Mouse (Mus musculus) neural tube, embryonic 14.5 days (tissue): ENCODE data around the gene Gm49333. TPM values are rescaled to one million over a fixed set of nuclear protein-coding genes. Genes with fewer than 3 reads are reported as not detected.

ENCODE experiments used
- ATAC-seq: fragments of 200-750 bp; cut with Nextera tagmentation; 2 replicates; pipeline ENCODE4 v1.8.0; 2017; ENCODE audit warnings: low read depth, mild to moderate bottlenecking, moderate TSS enrichment, moderate library complexity
- H3K27ac ChIP-seq: fragments of 300-500 bp; sonication (generic); 2 replicates; pipeline ENCODE4 v1.5.1; 2014; ENCODE audit warnings: low read depth, mild to moderate bottlenecking, control low read depth, low read length, moderate library complexity, mixed read lengths
- H3K27me3 ChIP-seq: fragments of 300-500 bp; sonication (generic); 2 replicates; pipeline ENCODE4 v1.6.1; 2014; ENCODE audit warnings: low read length; ENCODE audit not compliant: control insufficient read depth, insufficient read depth
- H3K36me3 ChIP-seq: fragments of 300-500 bp; sonication (generic); 2 replicates; pipeline ENCODE4 v1.6.1; 2014; ENCODE audit warnings: low read length, mixed read lengths; ENCODE audit not compliant: control insufficient read depth, insufficient read depth
- H3K4me1 ChIP-seq: fragments of 300-500 bp; sonication (generic); 2 replicates; pipeline ENCODE4 v1.6.1; 2014; ENCODE audit warnings: low read length; ENCODE audit not compliant: control insufficient read depth, insufficient read depth
- H3K4me2 ChIP-seq: fragments of 300-500 bp; sonication (generic); 2 replicates; pipeline ENCODE4 v1.6.1; 2014; ENCODE audit warnings: mild to moderate bottlenecking, low read depth, low read length, control low read depth
- H3K4me3 ChIP-seq: fragments of 300-500 bp; sonication (generic); 2 replicates; pipeline ENCODE4 v1.5.1; 2014; ENCODE audit warnings: low read depth, low read length, control low read depth, mixed read lengths
- H3K9ac ChIP-seq: fragments of 300-500 bp; sonication (generic); replicated peaks from 2 replicates; pipeline ENCODE4 v1.6.1; 2014; ENCODE audit warnings: low read depth, mild to moderate bottlenecking, control low read depth, low read length, mixed read lengths
- H3K9me3 ChIP-seq: fragments of 300-500 bp; sonication (generic); 2 replicates; pipeline ENCODE4 v1.6.1; 2016; ENCODE audit warnings: low read length; ENCODE audit not compliant: control insufficient read depth
- WGBS: fragments of 180-500 bp; shearing (Covaris S2); extraction: QIAGEN DNeasy Blood & Tissue Kit; methylation state at CpG from one replicate; pipeline ENCODE4 v1.1.7; 2014; 5-methylcytosine and 5-hydroxymethylcytosine counted together
- polyA plus RNA-seq: library from polyadenylated mRNA; unstranded; fragments of >200 nt; fragmentation: Nextera tagmentation; extraction: Ambion mirVana; gene quantifications from 2 replicates; pipeline ENCODE4 v1.2.1, GENCODE M21; 2014

Gm49333 gene
- polyA plus RNA-seq, 1 experiment from 2014 or later: not detected

DNA sequence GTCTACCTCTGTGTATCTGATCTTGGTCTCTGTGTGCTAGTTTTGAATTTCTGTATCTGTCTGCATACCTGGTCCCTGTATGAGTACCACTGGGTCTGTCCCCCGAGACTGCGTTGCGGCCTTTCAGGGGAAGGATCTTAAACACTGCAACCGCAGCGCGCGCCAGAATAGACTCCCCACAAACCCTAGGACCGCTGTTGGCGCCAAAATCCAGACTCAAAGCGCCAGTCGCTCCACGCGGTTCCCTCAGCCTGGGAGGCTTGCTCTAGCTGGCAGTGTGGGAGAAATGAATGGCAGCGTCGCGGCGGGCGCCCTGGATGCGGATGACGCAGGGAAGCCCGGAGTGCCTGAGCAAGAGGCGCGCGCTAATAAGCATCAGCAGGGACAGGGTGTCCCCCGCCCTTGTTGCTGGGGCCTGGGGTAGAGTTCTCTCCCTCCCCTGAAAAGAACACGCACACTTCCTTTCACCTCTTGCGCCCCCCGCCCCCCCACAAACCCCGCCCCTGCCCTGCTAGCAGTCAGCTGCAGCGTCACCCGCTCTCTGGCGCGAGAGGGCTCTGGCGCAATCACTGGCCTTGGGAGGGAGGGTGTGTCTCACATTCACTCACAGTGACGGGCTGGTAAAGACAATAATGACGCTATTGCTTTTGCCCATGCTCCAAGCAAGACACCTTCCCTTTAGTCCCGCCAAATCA is 10.7 kb downstream of the Gm49333 start:
- H3K4me3 ChIP-seq: peak overlapping the region; percentile 78
- no peaks in the 10 kb centered on the region for H3K27me3 ChIP-seq
- peak overlapping the region; percentile 78 for H3K9ac ChIP-seq
- ATAC-seq: peak; percentile 68
- H3K4me2 ChIP-seq: peak overlapping the region; percentile 89
- WGBS: 0% methylated on average over 35 of the region's 37 CpGs
- H3K9me3 ChIP-seq: no peaks in the 10 kb centered on the region
- H3K27ac ChIP-seq: peak overlapping the region; percentile 97
- H3K36me3 ChIP-seq: no peaks in the 10 kb centered on the region
- H3K4me1 ChIP-seq: peaks cover 8% of the 10 kb centered on the region; the same call in 1 of the 2 replicates

DNA sequence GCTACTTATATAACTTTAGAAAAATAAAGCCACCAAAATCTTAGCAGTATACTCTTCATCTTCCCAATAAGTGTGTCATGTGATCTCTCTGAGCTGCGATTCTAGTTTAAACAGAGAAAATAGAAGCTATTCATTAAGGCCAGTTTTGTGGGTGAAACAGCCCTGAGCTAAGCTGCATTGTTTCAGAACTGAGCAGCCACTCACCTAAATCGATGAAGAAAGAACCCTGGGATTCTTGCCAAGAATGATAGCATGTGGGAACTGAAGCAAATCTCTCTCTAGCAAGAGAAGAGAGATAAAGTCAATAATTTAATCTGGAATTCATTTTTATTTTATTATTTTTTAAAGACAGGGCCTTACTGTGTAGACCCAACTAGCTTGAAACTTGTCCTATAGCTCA is 11.8 kb downstream of the Gm49333 start:
- Histone ChIP-seq H3K4me2 (peak overlapping the region; percentile 89; the same call in 1 of the 2 replicates), H3K36me3 (no peaks in the 10 kb centered on the region)

DNA sequence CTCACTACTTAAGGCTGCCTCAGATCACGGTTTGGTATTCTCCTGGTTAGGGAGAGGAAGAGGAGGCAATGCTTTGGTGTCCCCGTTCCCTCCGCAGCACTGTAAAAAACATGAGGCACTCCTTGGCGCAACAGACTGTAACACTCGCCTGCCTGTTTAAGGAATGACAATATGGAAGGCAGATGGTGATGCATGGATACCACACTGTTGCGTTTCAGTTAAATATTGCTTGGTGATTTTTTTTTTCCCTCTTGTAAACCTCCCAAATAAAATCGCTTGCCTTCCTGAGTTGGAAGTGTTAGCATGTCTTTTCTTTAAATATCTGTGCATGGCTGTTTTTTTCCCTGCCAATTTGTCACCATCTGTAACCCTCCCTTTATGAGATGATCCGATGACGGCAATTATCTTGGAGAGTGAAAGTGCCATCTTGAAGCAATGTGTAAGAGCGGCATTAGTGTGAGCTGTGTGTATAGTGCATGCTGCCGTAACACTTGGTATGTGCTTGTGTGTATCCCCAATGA is 17.5 kb downstream of the Gm49333 start:
- WGBS: 42% methylated on average over 11 of the region's 11 CpGs
- Histone ChIP-seq H3K36me3 (no peaks in the 10 kb centered on the region), H3K4me3 (peak overlapping the region; percentile 60), H3K27ac (no peak overlapping the region), H3K4me2 (peak overlapping the region; percentile 95), H3K27me3 (no peaks in the 10 kb centered on the region), H3K9me3 (no peaks in the 10 kb centered on the region), H3K4me1 (no peaks in the 10 kb centered on the region), H3K9ac (no peak overlapping the region)
- ATAC-seq: no peak

More for the DNA sequence above, 11.8 kb downstream of the Gm49333 start:
- 47% methylated on average over 2 of the region's 2 CpGs for WGBS
- H3K4me1 ChIP-seq: peaks cover 8% of the 10 kb centered on the region; the same call in 1 of the 2 replicates
- no peaks in the 10 kb centered on the region for H3K9me3 ChIP-seq
- no peak overlapping the region; the same call in 1 of the 2 replicates for H3K27ac ChIP-seq
- H3K4me3 ChIP-seq: no peak overlapping the region
- H3K27me3 ChIP-seq: no peaks in the 10 kb centered on the region
- no peak for ATAC-seq
- peak overlapping the region; percentile 78; the same call in 1 of the 2 replicates for H3K9ac ChIP-seq

DNA sequence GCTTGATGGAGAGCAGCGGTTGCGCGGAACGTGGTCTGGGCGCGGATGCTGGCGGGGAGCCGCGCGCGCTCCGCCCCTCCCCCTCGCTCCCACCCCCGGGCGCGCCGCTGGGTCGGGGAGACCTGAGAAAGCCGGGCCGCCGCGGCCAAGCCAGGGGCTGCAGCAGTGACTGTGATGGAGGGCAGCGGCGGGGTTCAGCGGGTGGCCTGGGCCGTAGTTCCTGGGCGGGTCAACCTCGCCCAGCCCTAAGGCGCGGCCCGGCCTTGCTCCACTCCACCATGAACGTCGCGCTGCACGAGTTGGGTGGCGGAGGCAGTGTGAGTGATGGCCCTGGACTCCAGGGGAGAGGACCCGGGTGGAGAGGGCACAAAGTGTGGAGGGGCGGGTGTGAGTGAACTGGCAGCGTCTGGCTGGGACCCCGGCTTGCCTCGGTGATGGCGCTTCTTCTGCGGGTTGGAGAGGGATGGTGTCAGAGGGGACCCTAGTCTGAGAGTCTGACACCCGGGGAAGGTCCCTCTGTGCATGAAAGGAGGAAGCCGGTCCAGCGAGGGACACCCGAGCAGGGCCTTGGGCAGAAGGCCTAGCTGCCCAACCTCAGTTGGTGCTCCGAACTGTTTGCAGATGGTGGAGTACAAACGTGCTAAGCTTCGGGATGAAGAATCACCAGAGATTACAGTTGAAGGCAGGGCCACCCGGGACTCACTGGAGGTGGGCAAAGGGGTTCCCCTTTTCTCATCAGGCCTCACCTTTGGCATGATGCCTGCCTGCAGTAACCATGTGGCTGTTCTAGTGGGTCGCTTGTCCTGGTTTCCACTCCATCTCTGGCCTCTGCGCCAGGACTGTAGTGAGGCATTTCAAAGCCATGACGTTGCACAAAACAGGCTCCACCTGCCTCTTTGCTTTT is 18.6 kb downstream of the Gm49333 start, which contains the start of gene Ece2:
Ece2 (plus strand) TSS at position 98 of the 904 bp plus-strand sequence.
- Histone ChIP-seq H3K9me3 (no peaks in the 10 kb centered on the region), H3K4me2 (peak within 1 kb of the TSS; percentile 95), H3K4me3 (peak within 1 kb of the TSS; percentile 60), H3K36me3 (no peaks in the 10 kb centered on the region), H3K27ac (peak within 1 kb of the TSS; percentile 62), H3K27me3 (no peaks in the 10 kb centered on the region), H3K4me1 (no peaks in the 10 kb centered on the region), H3K9ac (peak within 1 kb of the TSS; percentile 76)
- peak; percentile 76 for ATAC-seq
- 7% methylated on average over 48 of the region's 54 CpGs for whole genome bisulfite sequencing

DNA sequence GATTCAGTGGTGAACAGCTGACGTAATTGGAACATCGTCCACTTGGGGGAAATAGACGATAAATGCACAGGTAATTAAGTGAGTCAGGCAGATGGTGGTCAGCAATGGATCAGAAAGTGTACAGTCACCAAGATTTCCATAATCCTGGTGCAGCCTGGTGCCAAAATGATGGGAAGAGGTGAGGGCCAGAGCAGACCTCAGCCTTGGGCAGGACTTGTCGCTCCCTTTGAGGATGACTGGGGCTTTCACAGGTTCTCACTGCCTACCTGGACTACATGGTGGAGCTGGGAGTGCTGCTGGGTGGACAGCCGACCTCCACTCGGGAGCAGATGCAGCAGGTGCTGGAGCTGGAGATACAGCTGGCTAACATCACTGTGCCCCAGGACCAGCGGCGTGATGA is 26.0 kb downstream of the Gm49333 start:
- 80% methylated on average over 8 of the region's 8 CpGs for WGBS
- Histone ChIP-seq H3K4me3 (no peak overlapping the region), H3K9me3 (no peaks in the 10 kb centered on the region), H3K27ac (no peak overlapping the region), H3K9ac (no peak overlapping the region), H3K27me3 (no peaks in the 10 kb centered on the region), H3K4me2 (no peak overlapping the region), H3K36me3 (no peaks in the 10 kb centered on the region), H3K4me1 (no peaks in the 10 kb centered on the region)
- no peak for ATAC-seq

DNA sequence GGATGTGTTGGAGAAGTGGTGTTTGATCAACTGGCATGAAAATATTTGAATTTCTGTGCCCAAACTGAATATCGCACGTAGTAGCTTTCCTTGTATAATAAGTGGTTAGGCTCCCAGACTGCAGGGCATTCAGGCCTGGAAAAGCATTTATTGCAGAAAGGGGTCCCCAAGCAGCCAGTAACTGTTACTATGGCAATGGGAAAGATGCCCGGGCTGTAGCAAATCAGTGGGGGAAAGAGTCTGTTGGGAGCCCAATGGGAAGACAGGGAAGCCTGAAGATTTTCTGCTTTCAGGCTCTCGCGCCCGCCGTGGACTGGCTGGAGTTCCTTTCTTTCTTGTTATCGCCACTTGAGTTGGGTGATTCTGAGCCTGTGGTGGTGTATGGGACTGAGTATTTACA is 27.0 kb downstream of the Gm49333 start:
- Histone ChIP-seq H3K4me1 (no peaks in the 10 kb centered on the region), H3K27ac (peak overlapping the region; percentile 30; the same call in 1 of the 2 replicates), H3K36me3 (no peaks in the 10 kb centered on the region), H3K27me3 (no peaks in the 10 kb centered on the region), H3K9me3 (no peaks in the 10 kb centered on the region), H3K4me3 (no peak overlapping the region), H3K4me2 (no peak overlapping the region), H3K9ac (no peak overlapping the region)
- 52% methylated on average over 8 of the region's 8 CpGs for WGBS
- peak; percentile 75 for ATAC-seq

DNA sequence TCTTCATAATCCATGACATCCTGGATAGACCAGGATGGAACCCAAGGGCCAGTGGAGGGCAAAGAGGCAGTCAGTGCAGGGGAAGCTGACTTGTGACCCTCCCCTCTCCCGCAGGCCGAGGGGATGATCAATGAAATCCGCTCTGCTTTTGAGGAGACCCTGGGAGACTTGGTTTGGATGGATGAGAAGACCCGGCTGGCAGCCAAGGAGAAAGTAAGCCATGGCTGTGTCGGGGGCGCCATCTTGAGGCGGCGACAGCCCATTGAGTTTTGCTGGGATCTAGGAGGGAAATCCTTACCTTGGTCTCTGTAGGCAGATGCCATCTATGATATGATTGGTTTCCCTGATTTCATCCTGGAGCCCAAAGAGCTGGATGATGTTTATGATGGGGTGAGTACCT is 30.8 kb downstream of the Gm49333 start:
- Histone ChIP-seq H3K27me3 (no peaks in the 10 kb centered on the region), H3K27ac (no peak overlapping the region), H3K4me1 (no peaks in the 10 kb centered on the region), H3K36me3 (peaks cover 3% of the 10 kb centered on the region; the same call in 1 of the 2 replicates), H3K9me3 (no peaks in the 10 kb centered on the region), H3K4me3 (no peak overlapping the region), H3K9ac (no peak overlapping the region), H3K4me2 (no peak overlapping the region)
- ATAC-seq: 0 out of 2 replicates have a peak, but pooled peaks have one; percentile 28
- WGBS: 2% methylated on average over 8 of the region's 8 CpGs

DNA sequence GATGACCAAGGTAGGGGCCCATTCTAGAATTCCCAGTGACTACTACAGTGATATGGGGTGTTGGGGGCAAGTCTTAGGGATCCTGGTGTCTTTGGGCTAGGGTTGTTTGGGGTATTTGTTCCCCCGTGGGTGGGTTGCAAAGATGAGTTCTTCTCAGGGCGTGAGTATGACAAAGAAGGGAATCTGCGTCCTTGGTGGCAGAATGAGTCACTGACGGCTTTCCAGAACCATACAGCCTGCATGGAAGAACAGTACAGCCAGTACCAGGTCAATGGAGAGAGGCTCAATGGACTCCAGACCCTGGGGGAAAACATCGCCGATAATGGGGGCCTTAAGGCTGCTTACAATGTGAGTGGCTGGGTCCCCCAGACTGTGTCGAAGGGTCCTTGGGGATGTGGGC is 32.5 kb downstream of the Gm49333 start:
- Histone ChIP-seq H3K9ac (no peak overlapping the region), H3K4me3 (no peak overlapping the region), H3K4me2 (no peak overlapping the region), H3K27me3 (no peaks in the 10 kb centered on the region), H3K27ac (no peak overlapping the region), H3K4me1 (no peaks in the 10 kb centered on the region), H3K9me3 (no peaks in the 10 kb centered on the region), H3K36me3 (peaks cover 3% of the 10 kb centered on the region; the same call in 1 of the 2 replicates)
- 90% methylated on average over 7 of the region's 7 CpGs for WGBS
- ATAC-seq: no peak
